Mouse (Mus musculus): ENCODE measurements around the gene Mns1. TPM values are rescaled to one million over a fixed set of nuclear protein-coding genes. Genes with fewer than 3 reads are reported as not detected.

Mns1 gene
- 37.4 and 42.3 TPM in 2 replicates for polyA plus RNA-seq (2014; fragmentation: Nextera tagmentation; extraction: Ambion mirVana)

GRCm38 (mm10) chr9:72437822-72438701, at the start of gene Mns1:
Mns1 (plus strand) TSS chr9:72438011.
- Histone ChIP-seq H3K9ac (ENCODE audit: low read depth, low read length) (peak within 1 kb of the TSS; percentile 69), H3K4me1 (ENCODE audit: control insufficient read depth, insufficient read depth, low read length) (no peaks in the 10 kb centered on the region), H3K27me3 (ENCODE audit: control insufficient read depth, insufficient read depth, low read length) (no peaks in the 10 kb centered on the region), H3K4me2 (replicated peaks; ENCODE audit: low read depth, low read length) (peak within 1 kb of the TSS; percentile 90), H3K36me3 (ENCODE audit: control insufficient read depth, insufficient read depth, low read length) (no peaks in the 10 kb centered on the region), H3K4me3 (ENCODE audit: low read length) (peak within 1 kb of the TSS; percentile 66), H3K9me3 (ENCODE audit: control insufficient read depth, low read length) (no peaks in the 10 kb centered on the region), H3K27ac (ENCODE audit: low read depth, low read length) (peak within 1 kb of the TSS; percentile 48; the same call in 1 of the 2 replicates)
- peak; percentile 100 for ATAC-seq (ENCODE audit: low FRiP score, low TSS enrichment)
- WGBS = 2% methylated on average over 43 of the region's 43 CpGs

DNA sequence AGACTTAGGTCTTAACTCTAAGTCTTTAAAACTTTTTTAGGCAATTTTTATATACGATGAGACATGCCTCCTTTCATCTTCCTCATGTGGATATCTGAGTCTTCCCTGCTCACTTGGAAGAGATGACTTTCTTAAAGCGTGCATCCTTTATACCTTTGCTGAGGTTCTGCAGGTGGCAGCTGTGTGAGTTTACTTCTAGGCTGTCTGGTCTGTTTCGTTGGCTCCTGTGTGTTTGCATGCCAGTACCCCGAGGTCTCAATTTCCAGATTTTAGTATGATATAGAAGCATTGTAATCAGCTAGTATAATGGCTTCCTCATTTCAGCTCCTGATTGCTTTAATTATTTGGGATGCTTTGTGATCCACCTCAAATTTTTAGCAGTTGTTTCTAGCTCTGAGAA, 48.9 kb upstream of the Mns1 start:
- no peak for ATAC-seq (ENCODE audit: low FRiP score, low TSS enrichment)
- Histone ChIP-seq H3K9me3 (ENCODE audit: control insufficient read depth, low read length) (no peaks in the 10 kb centered on the region), H3K4me3 (ENCODE audit: low read length) (no peak overlapping the region), H3K36me3 (ENCODE audit: control insufficient read depth, insufficient read depth, low read length) (no peaks in the 10 kb centered on the region), H3K27me3 (ENCODE audit: control insufficient read depth, insufficient read depth, low read length) (no peaks in the 10 kb centered on the region), H3K9ac (ENCODE audit: low read depth, low read length) (no peak overlapping the region), H3K4me2 (replicated peaks; ENCODE audit: low read depth, low read length) (no peak overlapping the region), H3K4me1 (ENCODE audit: control insufficient read depth, insufficient read depth, low read length) (no peaks in the 10 kb centered on the region), H3K27ac (ENCODE audit: low read depth, low read length) (no peak overlapping the region)
- WGBS = 90% methylated on average over 4 of the region's 4 CpGs

DNA sequence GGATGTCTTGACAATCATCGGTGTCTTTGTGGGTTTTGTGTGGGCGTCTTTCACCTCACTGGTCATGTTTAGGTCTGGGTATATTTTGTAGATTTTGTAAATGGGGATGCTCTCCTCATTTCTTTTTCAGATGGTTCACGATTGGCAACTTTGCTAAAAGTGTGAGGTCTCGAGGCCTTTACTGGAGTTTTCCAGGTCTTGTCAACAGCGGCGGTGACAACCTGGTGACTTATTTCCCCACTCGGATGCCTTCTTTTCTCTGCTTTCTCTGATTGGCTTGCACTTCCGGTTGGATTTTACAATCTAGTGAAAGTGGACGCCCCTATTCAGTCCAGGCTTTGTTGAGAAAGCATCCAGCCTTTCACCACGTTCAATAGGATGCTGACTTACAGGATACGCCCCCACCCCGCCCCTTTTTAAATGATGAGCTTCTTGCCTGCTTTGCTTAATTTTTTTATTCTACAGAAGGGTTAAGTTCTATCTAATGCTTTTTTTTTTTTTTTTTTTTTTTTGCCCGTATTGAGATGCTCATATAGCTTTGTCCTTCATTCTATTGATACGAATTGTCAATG, 48.3 kb upstream of the Mns1 start:
- Histone ChIP-seq H3K27ac (ENCODE audit: low read depth, low read length) (no peak overlapping the region), H3K4me3 (ENCODE audit: low read length) (no peak overlapping the region), H3K4me2 (replicated peaks; ENCODE audit: low read depth, low read length) (no peak overlapping the region), H3K9ac (ENCODE audit: low read depth, low read length) (no peak overlapping the region), H3K4me1 (ENCODE audit: control insufficient read depth, insufficient read depth, low read length) (no peaks in the 10 kb centered on the region), H3K36me3 (ENCODE audit: control insufficient read depth, insufficient read depth, low read length) (no peaks in the 10 kb centered on the region), H3K27me3 (ENCODE audit: control insufficient read depth, insufficient read depth, low read length) (no peaks in the 10 kb centered on the region), H3K9me3 (ENCODE audit: control insufficient read depth, low read length) (no peaks in the 10 kb centered on the region)
- 75% methylated on average over 14 of the region's 14 CpGs for WGBS
- ATAC-seq (ENCODE audit: low FRiP score, low TSS enrichment) = no peak

GRCm38 (mm10) chr9:72390321-72391077, 47.3 kb upstream of the Mns1 start:
- no peaks in the 10 kb centered on the region for H3K9me3 ChIP-seq (ENCODE audit: control insufficient read depth, low read length)
- H3K27ac ChIP-seq (ENCODE audit: low read depth, low read length) = no peak overlapping the region
- H3K4me1 ChIP-seq (ENCODE audit: control insufficient read depth, insufficient read depth, low read length) = no peaks in the 10 kb centered on the region
- no peaks in the 10 kb centered on the region for H3K27me3 ChIP-seq (ENCODE audit: control insufficient read depth, insufficient read depth, low read length)
- no peaks in the 10 kb centered on the region for H3K36me3 ChIP-seq (ENCODE audit: control insufficient read depth, insufficient read depth, low read length)
- ATAC-seq (ENCODE audit: low FRiP score, low TSS enrichment) = no peak
- H3K4me3 ChIP-seq (ENCODE audit: low read length) = no peak overlapping the region
- WGBS = 88% methylated on average over 12 of the region's 12 CpGs
- H3K4me2 ChIP-seq (replicated peaks; ENCODE audit: low read depth, low read length) = no peak overlapping the region
- no peak overlapping the region for H3K9ac ChIP-seq (ENCODE audit: low read depth, low read length)

- Histone ChIP-seq H3K9ac (ENCODE audit: low read depth, low read length) (no peak overlapping the region), H3K9me3 (ENCODE audit: control insufficient read depth, low read length) (no peaks in the 10 kb centered on the region), H3K4me3 (ENCODE audit: low read length) (no peak overlapping the region), H3K36me3 (ENCODE audit: control insufficient read depth, insufficient read depth, low read length) (no peaks in the 10 kb centered on the region), H3K4me1 (ENCODE audit: control insufficient read depth, insufficient read depth, low read length) (no peaks in the 10 kb centered on the region), H3K27me3 (ENCODE audit: control insufficient read depth, insufficient read depth, low read length) (no peaks in the 10 kb centered on the region), H3K27ac (ENCODE audit: low read depth, low read length) (no peak overlapping the region), H3K4me2 (replicated peaks; ENCODE audit: low read depth, low read length) (no peak overlapping the region)
- WGBS = 74% methylated on average over 7 of the region's 7 CpGs
- ATAC-seq (ENCODE audit: low FRiP score, low TSS enrichment) = no peak
Measured at GRCm38 (mm10) chr9:72392686-72393085, 45.1 kb upstream of the Mns1 start.

DNA sequence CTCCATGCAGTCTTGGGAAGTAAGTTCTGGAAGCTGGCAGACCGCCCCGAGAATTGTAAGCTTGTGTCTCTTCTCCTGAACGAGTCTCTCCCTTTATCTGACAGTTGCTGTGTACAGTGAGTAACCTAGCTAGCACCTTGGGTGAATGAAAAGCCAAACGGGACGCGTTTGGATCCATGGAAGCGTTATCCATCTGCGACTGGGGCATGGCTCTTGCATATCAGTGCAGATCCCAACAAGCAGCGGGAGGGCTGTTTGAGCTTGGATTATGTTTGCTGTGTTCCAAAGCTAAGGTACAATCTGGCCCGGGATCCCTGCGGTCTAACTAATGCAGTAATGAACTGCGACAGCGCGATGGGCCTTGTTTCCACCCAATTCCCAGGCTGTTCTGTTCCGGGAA, 44.6 kb upstream of the Mns1 start:
- no peak for ATAC-seq (ENCODE audit: low FRiP score, low TSS enrichment)
- Histone ChIP-seq H3K9me3 (ENCODE audit: control insufficient read depth, low read length) (no peaks in the 10 kb centered on the region), H3K27me3 (ENCODE audit: control insufficient read depth, insufficient read depth, low read length) (no peaks in the 10 kb centered on the region), H3K27ac (ENCODE audit: low read depth, low read length) (no peak overlapping the region), H3K36me3 (ENCODE audit: control insufficient read depth, insufficient read depth, low read length) (no peaks in the 10 kb centered on the region), H3K9ac (ENCODE audit: low read depth, low read length) (no peak overlapping the region), H3K4me3 (ENCODE audit: low read length) (no peak overlapping the region), H3K4me2 (replicated peaks; ENCODE audit: low read depth, low read length) (no peak overlapping the region), H3K4me1 (ENCODE audit: control insufficient read depth, insufficient read depth, low read length) (no peaks in the 10 kb centered on the region)
- 85% methylated on average over 15 of the region's 15 CpGs for WGBS

DNA sequence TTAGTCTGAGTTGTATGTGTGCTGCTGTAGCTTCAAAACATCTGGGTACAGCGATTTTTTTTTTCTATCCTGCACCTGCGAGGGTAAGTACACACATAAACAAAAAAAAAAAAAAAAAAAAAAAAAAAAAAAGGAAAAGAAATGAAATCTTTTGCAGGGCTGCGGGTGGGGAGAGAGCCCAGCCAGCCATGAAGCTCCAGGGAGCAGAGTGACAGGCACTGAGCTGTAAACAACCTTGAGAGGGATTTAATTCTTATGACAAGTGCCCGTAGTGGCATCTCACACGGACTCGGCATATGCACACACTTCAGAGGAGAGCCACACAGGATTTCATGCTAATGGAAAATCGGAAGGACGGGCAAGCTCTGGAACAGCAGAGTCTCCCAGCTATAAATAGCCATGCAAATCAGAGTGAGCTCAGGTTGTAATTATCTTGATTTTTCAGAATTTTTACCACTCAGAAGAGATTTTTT, 43.9 kb upstream of the Mns1 start:
- Histone ChIP-seq H3K4me3 (ENCODE audit: low read length) (no peak overlapping the region), H3K9me3 (ENCODE audit: control insufficient read depth, low read length) (no peaks in the 10 kb centered on the region), H3K4me2 (replicated peaks; ENCODE audit: low read depth, low read length) (no peak overlapping the region), H3K27me3 (ENCODE audit: control insufficient read depth, insufficient read depth, low read length) (no peaks in the 10 kb centered on the region), H3K36me3 (ENCODE audit: control insufficient read depth, insufficient read depth, low read length) (no peaks in the 10 kb centered on the region), H3K27ac (ENCODE audit: low read depth, low read length) (no peak overlapping the region), H3K9ac (ENCODE audit: low read depth, low read length) (no peak overlapping the region), H3K4me1 (ENCODE audit: control insufficient read depth, insufficient read depth, low read length) (no peaks in the 10 kb centered on the region)
- WGBS = 64% methylated on average over 8 of the region's 8 CpGs
- ATAC-seq (ENCODE audit: low FRiP score, low TSS enrichment) = no peak

- H3K36me3 ChIP-seq (ENCODE audit: control insufficient read depth, insufficient read depth, low read length) = no peaks in the 10 kb centered on the region
- H3K4me3 ChIP-seq (ENCODE audit: low read length) = no peak overlapping the region
- 50% methylated on average over 4 of the region's 4 CpGs for WGBS
- no peaks in the 10 kb centered on the region for H3K9me3 ChIP-seq (ENCODE audit: control insufficient read depth, low read length)
- H3K4me1 ChIP-seq (ENCODE audit: control insufficient read depth, insufficient read depth, low read length) = no peaks in the 10 kb centered on the region
- no peak overlapping the region for H3K9ac ChIP-seq (ENCODE audit: low read depth, low read length)
- ATAC-seq (ENCODE audit: low FRiP score, low TSS enrichment) = no peak
- no peaks in the 10 kb centered on the region for H3K27me3 ChIP-seq (ENCODE audit: control insufficient read depth, insufficient read depth, low read length)
- no peak overlapping the region for H3K4me2 ChIP-seq (replicated peaks; ENCODE audit: low read depth, low read length)
- H3K27ac ChIP-seq (ENCODE audit: low read depth, low read length) = no peak overlapping the region
Measured at GRCm38 (mm10) chr9:72400121-72400520, 37.7 kb upstream of the Mns1 start.

All from kidney, embryonic 14.5 days (tissue).